Mouse (Mus musculus) gastrocnemius, postnatal 36 days (tissue): Measurements from ENCODE around the gene Pawr. TPM values are rescaled to one million over a fixed set of nuclear protein-coding genes. Genes with fewer than 3 reads are reported as not detected.
"Not testable (repeated sequence)": the region's sequence is repeated elsewhere in the genome, so short reads cannot be mapped to it uniquely, and the experiment has no call there.

Source experiments
- DNase-seq, 2 experiments: peaks; one replicate each; pipeline ENCODE4 v3.0.0; 2022
- intact Hi-C: fragments of 180-260 bp; cut with DNase I; formaldehyde crosslinking; loops from one replicate; pipeline ENCODE4 v1.15.1; 2025
- total RNA-seq, 2 experiments: library from RNA; stranded (reverse); gene quantifications; 2 replicates each; pipeline ENCODE4 v1.2.3; 2021

The Pawr gene
- total RNA-seq, 2 experiments from 2014 or later = 0.48 to 0.89 TPM

DNA sequence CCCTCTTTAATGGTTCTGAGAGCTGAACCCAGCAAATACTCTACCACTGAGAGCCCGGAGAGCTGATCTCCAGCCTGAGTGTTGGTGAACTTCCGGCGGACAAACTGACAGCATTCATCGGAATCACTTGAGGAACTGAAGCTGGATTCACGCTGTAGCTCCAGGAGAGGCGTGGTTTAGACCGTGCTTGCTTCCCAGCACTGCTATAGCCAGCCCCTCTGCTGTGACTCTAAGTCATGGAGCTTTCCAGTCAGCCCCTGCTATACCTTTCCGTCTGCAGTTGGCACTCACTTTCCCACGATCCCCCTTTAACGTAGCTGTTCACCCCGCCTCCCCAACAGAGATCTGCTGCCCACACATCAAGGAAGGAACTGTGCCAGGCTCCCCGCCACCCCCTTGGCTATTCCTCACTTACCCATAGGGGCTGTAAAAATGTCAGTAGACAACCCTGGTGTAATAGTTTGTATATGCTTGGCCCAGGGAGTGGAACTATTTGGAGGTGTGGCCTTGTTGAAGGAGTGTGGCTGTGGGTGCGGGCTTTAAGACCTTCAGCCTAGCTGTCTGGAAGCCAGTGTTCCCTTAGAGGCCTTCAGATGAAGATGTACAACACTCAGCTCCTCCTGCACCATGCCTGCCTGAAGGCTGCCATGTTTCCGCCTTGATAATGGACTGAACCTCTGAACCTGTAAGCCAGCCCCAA is 83.2 kb downstream of the Pawr start:
- DNase-seq = no peak
- intact Hi-C loops = no loop called here

DNA sequence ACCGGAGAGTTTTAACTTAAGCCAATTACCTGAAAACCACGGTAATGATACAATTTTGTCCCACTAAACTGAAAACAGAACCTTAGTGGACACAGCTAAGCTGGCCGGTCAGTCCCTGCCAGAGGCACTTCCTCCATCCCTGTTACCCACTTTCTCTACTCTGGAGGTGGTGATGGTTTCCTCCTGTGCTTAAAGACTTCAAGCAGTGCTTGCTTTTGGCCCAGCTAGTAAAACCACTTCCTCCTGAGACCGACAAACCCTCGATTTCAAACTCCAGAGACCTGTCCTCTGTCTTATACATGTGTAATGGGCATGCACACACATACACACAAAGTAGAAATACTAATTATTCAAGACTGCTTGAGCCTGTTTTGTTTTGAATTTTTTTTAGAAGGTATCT is 85.5 kb downstream of the Pawr start:
- intact Hi-C loops = no loop called here
- no peak for DNase-seq

DNA sequence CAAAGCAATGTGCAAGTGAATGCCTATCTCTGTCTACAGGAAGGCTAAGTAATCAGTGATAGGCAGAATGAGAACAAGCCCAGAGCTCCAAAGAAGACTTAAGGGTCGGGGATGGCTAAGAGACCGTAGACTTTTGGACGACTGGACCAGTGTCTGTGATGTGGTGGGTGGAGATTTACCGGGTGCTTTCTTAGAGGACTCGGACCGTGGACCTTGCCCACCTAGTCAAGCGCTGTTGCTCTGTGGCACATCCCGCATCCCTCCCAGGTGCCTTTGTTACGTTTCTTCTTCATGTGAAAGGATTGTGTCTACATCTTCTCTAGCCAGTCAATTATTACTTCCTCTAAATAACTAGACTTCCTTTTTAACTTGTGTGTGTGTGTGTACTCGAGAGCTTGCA is 98.6 kb downstream of the Pawr start:
- no peak for DNase-seq
- intact Hi-C loops = no loop called here

DNA sequence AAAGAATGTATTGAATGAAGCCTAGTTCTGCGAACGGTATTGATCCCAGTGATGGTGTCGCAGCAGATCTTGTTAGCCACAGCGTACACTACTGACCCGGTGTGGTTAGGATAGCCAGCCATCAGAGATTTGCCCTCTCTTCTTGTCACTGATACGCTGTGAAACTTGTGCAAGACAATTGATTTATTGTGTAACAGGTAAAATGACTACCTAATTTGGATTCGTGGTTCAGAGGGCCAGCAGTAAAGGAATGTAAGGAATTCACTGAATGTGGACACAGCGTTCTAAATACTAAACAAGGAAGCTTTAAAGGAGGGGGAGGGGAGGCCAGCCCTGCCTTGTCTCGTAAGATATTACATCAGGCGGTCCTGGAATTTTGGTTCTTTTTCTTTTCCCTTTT is 100.3 kb downstream of the Pawr start:
- no peak for DNase-seq

DNA sequence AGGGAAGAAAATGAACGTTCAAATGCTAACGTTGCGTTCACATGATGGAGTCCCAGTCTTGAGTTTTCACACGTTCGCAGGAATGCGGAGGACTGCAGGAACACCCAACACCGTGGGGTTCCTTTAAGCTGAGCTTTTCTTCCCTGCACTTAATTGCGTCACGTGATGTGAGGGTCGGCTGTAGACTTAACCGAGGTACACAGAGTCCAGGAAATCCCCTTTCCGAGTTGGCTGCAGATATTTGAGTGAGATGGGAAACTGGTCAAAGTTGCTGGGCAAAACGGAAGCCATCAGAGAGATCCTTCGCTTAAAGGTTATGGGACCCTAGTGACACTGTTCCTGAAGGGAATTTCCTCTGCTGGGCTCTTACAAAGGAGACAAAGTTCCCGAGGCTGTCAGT is 102.1 kb downstream of the Pawr start:
- DNase-seq = no peak
- intact Hi-C loops = no loop called here

More for the DNA sequence above, 100.3 kb downstream of the Pawr start:
- intact Hi-C loops = no loop called here

DNA sequence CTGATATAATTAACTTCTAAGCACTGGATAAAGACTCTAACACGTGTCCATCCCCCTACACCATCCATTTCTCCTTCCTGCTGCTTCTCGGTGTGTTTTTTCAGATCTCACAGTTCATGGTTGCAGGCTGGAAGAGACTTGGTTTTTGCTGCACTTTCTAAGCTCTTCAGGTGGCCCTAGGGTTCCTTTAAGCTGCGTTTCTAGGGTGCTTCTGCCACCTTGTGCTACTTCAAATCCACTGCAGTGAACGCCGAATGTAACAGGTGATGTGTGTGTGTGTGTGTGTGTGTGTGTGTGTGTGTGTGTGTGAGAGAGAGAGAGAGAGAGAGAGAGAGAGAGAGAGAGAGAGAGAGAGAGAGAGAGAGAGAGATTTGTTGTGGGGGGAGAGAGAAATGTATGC is 103.7 kb downstream of the Pawr start:
- intact Hi-C loops = no loop called here
- DNase-seq = no peak

DNA sequence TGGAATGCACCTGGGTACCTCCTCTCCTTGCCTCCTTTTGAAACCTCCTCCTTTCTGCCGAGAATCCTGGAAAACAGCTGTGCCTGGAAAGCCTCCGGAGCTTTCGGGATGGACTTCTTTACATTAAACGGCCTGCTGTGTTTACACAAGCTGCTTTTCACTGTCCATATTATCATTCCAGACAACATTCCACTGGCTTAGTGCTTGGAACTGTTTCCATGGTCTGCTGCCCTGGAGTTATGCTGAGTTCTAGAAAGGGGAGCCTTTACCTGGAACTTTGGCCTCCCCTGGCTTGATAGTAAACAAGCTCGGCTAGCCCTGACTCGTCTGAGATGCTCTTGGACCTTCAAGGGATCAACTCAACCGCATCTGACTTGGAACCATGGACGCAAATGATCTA is 104.4 kb downstream of the Pawr start:
- intact Hi-C loops = no loop called here
- no peak for DNase-seq

DNA sequence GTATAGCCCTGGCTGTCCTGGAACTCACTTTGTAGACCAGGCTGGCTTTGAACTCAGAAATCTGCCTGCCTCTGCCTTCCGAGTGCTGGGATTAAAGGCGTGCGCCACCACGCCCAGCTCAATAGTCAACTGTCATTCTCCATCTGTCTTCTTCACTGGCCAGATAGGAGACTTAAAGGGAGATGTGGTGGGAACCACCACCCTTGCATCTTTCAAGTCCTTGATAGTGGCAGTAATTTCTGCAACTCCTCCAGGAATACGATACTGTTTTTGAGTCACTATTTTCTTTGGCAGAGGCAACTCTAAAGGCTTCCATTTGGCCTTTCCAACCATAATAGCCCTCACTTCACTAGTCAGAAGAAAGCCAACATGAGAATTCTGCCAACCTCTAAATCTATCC is 108.3 kb downstream of the Pawr start:
- intact Hi-C loops = loop anchor here (10.0 kb wide), 1 partner anchor 635 kb away; no protein-coding TSS in a partner anchor
- DNase-seq = not testable (repeated sequence)

DNA sequence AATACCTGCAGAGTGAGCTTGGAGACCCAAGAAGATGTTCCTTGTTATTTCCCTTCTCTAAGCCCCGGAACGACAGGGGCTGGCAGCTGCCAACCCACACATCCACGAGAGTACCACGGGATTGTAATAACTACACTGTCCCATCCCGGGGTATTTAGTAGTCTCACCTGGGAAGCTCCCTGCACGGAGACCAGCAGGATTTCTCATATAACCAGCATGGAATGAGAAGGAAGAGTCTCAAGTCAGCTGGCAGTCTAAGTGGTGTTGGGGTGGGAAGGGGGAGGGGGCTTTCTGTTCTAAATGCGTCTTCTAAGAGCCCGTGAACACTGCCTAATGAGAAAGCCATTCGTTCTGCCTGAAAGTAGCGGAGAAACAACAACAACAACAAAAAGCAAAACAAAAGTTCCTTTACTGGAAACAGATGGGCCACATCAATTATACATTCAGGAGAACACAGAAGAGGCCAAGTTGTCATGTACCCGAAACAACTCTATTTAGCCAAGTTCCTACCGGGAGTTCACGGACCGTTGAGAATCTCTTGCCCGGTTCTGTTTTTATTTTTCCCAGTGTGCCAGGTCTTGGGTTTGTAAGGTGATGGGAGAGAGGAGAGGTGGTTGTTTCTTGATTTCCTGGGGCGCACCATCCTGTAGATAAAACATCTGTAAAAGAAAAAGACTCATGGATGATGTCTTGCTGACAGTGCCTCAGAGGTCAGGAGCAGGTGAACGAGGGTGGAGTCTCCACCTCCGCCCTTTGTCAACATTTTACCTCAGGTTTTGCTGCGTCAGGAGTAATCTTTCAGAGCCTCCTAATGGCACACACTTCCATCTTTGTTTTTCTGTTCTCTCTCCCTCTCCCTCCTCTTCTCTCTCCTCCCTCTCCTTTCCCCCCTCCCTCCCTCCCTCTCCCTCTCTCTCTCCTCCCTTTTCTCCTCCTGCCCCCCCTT is 112.3 kb downstream of the Pawr start:
- intact Hi-C loops = loop anchor here (10.0 kb wide), 1 partner anchor 639 kb away; no protein-coding TSS in a partner anchor
- DNase-seq = no peak

DNA sequence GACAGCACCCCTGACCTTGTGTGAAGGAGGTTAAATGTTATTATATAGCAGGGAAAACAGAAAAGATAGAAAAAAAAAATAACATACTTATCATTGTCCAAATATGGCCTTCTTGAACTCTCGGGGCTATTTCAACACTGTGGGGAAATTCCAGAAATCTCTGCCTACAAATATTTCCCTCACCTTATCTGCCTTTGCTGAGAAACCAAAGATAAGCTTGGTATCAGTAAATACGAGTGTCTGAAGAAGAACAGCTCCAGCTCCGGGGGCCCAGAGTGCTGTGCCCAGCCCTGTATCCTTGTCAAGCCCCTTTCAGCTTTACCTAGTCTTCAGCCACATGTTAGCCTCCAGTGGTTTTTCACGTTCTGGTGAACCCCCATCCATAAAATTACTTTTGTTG is 113.2 kb downstream of the Pawr start:
- intact Hi-C loops = loop anchor here (5.0 to 10.0 kb wide), 2 partner anchors 92 to 640 kb away; no protein-coding TSS in a partner anchor
- no peak for DNase-seq

DNA sequence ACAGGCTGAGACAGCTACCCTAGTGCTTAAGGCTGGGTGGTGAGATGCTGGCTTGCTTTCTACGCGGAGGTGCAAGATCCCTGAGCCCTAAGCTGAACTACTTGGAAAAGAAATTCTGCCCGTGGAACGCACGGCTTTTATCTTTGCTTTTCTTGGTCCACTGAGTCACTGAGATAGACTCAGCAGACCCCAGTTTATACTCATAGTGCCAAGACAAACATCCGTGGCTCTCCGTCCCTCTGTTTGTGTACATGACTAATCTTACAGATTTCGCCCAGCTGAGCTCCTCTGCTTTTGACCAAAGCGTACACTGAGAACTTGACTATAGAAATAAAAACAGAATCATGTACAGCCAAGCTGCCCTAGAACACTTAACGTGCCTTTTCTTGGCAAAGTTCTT is 113.7 kb downstream of the Pawr start:
- intact Hi-C loops = loop anchor here (2.0 to 10.0 kb wide), 3 partner anchors 92 to 641 kb away; no protein-coding TSS in a partner anchor
- no peak for DNase-seq

DNA sequence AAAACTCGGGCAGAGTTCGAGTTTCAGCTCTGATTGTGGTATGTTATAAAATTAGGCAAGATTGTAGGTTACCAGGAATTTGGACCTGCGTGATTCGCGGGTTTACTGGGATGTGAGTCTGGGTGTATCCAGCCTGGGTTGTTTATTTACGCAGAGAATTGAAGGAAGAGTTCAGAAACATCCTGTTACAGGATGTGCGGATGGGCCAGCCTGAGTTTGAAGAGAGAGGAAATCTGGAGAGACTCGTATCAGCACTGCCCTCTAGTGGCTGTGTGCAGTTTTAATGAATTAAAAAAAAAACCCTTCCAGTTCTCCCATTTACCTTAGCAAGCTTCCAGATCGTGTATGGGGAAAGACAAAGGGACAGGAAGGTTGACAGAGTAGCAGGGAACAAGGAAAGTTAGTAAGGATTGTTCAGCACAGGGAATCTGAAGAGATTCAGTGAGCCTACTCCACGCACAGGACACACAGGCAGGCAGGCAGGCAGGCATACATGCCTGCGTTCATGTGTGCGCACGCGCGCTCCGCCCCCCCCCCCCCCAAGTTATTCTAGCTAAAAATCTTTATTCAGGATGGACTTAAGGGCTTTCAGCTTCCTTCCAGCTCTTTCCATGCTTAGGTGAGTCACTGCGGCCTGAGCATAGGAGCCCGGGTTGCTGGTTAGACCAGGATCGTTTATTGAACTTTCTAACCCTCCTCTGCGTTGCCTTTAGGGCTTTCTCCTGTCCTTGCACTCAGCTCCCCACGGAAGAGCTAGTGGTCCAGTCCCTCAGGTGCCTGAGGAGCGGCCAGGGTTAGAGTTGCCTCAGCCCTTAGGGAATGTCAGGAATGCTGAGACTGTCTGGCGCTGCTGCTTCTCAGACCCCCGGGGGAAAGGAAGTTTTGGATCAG is 114.4 kb downstream of the Pawr start:
- peak in 1 of 2 experiments; percentile 35 for DNase-seq
- intact Hi-C loops = loop anchor here (2.0 to 10.0 kb wide), 3 partner anchors 91 to 641 kb away; no protein-coding TSS in a partner anchor

DNA sequence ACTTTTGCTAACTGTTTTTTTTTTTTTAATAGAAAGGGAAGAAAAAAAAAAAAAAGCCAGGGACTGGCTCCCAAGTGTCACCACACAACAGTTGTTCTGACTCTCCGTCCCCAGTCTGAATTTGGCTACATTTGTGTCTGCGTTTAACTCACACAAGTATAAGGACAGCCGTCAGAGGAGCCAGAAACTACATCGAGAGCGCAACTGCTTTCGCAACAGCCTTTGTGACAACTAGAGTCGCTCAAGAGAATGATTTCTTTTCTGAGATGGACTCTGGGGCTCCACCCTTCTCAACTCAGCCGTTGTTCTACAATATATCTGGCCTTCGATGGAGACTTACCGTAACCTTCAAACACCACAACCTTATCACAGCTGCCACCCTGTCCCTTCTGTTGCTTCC is 115.3 kb downstream of the Pawr start:
- intact Hi-C loops = loop anchor here (2.0 to 10.0 kb wide), 3 partner anchors 90 to 642 kb away; no protein-coding TSS in a partner anchor

DNA sequence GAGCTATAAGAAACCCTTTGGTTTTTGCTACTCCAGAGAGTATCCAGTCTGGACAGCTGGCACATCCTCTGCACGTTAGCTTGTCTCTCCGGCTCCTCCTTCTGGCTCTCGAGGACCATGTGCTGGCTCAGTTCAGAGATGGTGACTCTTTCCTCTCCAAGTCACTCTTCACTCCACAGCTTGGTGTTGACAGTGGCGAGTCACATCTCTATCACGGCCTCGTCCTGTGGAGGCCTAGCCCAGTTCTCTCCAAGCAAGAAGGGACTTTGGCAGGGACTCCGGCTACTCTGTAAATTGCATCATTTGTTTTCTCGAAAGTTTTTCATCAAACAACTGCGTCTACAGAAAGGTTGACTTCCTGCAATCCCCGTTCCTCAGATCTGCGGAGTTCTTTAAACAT is 116.5 kb downstream of the Pawr start:
- DNase-seq = no peak
- intact Hi-C loops = loop anchor here (5.0 to 10.0 kb wide), 2 partner anchors 89 to 644 kb away; no protein-coding TSS in a partner anchor

More for the DNA sequence above, 115.3 kb downstream of the Pawr start:
- no peak for DNase-seq

DNA sequence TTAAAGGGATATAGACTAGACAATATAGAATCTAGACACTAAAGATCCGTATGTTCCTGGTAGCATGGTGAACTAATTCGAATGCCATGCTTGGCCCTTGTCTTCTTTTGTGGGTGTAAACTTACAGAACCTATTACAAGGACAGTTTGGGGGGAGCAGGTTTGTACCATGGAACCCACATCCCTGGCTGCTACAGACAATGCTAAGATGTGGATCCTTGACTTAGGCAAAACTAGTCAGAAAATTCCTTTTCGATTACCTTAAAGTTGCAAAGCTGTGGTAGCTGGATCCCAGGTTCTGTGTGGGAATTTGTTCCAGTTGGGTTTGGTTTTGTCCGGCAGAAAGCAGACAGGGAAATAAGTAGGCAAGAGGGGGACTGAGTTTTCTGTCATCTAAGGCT is 118.5 kb downstream of the Pawr start:
- intact Hi-C loops = no loop called here
- no peak for DNase-seq

DNA sequence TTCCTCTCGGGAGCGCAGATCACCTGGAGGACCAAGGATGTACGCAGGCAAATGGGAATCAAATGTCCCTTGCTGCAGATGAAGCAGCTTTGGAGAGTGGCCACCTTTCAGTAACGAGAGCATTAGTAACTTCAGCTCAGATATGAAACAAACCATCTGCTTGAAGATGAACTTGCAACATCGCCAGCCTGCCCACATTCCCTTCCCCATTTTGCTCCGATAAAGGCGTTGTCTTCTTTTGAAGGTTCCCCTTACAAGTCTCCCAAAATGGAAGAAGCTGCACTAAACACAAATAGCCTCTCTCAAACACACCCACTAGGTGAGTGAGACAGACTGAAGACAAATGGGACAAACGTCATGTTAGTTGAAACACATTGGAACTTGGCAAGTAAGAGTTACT is 119.6 kb downstream of the Pawr start:
- no peak for DNase-seq
- intact Hi-C loops = no loop called here

DNA sequence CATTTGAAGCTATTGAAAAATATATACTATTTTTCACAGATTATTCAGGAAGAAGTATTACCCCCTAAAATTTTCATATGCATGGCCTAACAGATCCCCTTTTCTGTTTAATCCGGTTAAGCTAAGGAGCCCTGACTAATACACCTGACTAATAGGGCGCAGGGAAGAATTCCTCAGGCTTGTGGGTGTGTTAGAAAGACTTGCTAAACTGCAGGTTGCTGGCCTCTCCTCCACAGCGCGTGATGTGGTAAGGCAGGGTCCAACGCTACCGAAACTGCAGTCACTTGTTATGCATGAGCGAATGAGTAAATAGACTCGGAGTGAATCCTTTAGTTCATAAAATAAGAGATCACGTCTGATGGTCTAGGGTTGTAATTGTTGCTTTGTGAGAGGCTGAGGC is 120.5 kb downstream of the Pawr start:
- intact Hi-C loops = no loop called here

DNA sequence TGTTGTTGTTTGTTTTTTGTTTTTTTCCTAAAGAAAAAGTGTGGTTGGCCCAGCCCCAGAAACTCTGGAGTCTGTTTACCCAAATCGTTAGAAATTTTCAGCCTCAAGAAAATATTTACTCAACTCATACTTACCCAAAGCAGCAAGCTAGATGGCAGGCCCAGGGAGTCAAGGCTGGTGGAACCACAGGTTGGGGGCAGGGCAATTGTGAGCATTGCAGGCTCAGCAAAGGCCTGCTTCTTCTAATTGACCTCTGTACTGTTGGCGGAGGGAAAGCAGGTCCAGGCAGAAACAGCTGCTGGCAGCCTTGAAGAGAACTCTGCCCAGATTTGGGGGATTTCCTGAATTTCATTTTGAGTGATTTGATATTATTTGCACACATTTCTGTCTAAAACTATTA is 121.6 kb downstream of the Pawr start:
- no peak for DNase-seq
- intact Hi-C loops = no loop called here

More for the DNA sequence above, 120.5 kb downstream of the Pawr start:
- no peak for DNase-seq

DNA sequence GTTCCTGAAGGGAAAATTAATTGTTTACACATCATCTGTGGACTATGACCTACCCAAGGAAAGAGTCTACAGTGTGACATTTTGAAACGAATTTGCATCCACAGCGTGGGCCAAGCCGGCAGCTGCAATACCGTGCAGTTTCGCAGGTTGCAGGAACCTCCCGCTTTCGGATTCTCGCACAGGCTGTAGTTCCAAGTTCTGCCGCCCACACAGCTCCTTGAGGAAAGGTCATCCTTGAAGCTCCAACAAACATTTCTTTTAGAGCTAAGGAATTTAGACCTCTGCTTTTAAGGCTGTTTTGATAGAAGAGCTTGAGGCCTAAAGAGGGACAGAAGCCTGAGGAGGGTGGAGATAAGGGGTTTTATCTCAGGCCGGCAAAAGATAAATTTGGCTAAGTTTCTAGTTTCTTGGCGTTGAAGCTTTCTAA is 122.8 kb downstream of the Pawr start:
- intact Hi-C loops = no loop called here
- no peak for DNase-seq

DNA sequence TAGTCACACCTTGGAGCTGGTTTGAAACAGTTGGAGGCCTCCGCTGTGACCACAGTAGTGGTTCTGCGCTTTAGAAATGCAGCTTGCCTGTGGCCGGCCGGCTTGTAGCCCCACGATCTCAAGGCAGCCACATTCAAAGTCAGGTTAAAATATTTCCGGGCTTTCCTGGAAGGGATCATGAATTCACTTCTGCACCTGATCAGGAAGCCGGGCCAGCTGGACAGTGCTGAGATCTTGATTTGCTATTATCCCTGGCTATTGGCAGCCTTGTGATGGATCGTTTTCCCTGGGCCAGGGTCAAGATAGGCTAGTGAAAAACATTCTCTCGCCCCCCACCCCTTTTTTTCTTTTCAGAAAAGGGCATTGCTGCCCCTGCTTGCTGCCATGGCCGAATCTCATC is 123.3 kb downstream of the Pawr start:
- intact Hi-C loops = no loop called here

More for the DNA sequence above, 123.3 kb downstream of the Pawr start:
- no peak for DNase-seq
